Mouse (Mus musculus): ENCODE data around the gene Zdhhc12.

Zdhhc12 gene

DNA sequence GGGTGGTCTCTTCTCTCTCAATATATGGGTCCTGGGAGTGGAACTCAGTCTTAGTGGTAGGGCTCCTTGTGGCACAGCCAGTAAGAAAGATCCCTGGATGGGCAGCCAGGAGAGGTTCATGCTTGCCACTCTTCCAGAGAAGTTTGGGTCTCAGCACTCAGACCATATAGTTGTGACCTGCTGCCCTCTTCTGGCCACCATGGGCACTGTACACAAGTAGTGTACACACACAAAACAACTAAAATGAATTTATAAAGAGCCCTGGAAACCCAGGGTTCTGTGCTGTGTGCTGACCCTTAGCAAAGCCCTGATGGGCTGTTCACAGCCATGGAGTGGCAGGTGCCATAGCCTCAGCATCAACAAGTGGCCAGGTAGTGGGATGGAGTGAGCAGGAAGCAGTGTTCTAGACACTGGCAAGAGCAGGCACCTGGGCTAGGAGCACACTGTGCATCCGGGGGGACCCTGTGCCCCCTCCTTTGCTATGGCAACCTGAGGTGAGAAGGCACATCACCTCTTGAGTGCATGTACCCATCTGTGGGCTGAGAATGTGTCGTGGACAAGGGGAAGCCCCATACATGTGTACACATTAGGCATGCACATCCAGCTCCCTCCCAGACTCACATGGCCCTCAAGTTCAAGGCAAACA lies 2.6 kb upstream of the Zdhhc12 start:
- DNase-seq = peak; percentile 70 to 84

DNA sequence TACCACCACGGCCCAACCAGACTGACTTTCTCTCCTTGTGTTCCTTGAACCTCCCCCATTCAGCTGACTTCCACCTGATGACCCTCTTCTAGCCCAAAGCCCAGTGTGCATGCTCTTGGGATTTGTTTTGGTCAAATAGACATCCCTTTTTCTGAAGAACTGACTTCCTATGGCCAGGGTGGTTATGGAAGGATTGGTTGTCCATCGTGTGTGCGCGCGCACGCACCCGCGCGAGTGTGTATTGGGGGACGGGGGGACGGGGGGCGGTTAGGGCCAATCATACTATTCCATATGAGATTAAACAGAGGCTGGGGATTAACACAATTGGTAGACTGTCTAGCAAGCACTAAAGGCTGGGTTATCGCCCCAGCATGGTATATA lies 750 bp upstream of the Zdhhc12 start:
- DNase-seq = no peak

DNA sequence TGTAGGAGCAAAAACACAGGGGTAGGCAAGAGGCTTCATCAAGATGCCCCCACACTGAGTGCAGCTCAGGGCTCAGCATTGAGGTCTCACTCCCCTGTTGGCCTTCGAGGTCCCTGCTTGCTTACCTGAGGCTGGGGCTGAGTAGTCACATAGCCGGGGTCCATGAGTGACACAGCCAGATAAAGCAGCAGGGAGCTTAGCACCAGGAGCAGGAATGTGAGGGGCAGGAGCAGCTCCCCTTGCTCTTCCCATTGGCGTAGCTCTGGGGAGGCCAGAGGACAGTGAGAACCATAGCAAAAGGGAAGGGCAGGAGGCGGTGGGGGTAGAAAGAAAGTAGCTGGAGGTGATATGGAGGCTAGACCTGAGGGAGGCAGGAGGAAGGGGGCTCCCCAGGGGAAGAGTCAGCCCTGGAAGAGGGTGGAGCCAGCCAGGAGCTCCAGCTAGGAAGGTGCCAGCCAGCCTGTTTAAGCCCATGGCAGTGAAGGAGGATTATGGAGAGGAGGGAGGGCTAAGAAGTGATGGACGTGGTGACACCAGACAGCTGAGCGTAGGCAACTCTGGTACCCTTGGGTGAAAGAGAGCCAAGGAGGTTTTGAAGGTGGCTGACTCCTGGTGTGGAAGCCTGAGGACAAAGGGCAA lies 1.0 kb downstream of the Zdhhc12 start:
- no peak for DNase-seq

DNA sequence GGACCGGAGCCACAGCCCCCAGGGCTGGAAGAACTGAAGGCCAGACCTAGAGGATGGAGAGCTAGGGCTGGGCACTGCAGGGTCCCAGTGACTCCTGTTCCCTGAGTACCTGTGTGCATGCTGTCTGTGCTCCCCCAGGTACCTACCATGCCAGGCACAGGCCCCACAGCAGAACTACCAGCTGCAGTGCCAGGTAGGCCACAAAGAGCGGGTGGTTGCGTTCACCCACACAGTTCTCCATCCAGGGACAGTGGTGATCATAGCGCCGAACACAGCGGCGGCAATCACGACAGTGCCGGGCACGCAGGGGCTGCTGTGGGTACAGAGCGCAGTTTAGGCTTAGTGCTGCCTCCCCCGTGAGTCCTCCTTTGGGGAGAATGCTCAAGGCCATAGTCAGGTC lies 1.9 kb downstream of the Zdhhc12 start:
- DNase-seq = no peak

DNA sequence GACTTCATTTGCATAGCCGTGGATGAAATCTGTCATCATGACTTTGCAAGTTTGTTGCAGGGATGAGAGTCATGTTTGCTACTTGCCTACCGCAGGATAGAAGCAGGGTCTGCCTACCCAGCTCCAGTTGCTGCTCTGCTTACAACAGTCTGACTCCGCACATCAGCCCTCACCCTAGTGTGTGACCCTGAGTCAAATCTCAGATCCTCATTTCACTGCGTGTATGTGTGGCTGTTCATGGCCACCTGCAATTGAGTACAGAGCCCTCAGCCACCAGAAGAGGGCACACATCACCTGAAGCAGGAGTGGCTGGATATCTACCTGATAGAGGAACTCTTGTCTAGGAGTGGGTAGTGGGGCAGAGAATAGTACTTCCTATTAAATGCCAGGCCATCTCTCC lies 6.1 kb downstream of the Zdhhc12 start:
- no peak for DNase-seq

DNA sequence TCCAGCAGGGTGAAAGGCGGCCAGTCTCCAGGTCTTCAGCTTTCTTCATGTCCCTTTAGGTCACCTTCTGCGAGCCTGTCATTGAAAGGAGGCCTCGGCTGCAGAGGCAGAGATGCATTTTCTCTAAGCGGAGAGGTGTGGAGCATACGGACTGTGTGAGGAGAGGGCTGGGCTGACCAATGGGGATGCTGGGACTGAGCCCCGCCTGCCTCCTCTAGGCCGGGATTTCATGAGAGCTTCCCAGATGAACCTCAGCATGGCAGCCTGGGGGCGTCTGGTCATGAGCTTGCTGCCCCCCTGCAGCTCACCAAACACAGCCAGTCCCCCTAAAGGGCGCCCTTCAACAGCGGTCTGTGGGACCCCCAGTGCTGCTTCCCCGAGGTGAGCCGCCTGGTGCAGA lies 8.8 kb downstream of the Zdhhc12 start:
- no peak for DNase-seq

DNA sequence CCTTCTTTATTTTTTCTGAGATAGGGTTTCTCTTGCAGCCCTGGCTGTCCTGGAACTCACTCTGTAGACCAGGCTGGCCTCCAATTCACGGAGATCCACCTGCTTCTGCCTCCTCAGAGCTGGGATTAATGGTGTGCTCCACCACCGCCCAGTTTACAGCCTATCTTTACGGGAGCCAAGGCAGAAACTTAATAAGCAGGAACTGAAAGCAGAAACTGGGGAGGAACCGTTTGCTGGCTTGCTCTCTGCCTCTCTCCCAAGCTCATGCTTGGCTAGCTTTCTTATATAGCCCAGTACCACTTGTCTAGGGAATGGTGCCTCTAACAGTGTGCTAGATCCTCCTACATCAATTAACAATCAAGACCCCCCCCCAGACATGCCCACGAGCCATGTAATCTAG lies 9.3 kb downstream of the Zdhhc12 start:
- no peak for DNase-seq

DNA sequence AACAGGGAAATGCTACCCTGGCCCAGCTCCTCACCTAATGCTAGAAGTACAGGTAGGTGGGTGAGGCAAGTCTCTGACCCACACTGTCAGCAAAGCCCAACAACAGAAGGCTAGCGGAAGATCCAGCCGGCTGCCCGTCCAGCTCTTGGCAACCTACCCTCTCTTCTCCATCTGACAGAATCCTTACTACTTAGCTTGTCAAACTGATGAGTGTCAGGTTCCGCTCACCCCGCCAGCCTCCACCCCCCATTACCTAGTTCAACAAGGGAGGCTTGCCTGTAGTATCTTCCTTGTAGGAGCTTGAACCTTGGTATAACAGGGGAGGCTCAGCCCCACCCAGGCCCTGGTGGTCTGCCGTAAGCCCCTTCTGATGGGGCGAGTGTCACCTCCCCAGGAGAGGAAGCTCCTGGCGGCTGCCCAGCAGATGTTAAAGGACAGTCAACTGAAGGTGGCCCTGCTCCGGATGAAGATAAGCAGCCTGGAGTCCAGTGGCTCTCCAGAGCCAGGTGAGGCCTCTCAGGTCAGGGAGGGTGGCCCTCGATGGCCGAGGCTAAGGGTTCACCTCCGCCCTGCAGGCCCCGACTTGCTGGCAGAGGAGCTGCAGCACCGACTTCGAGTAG lies 13.2 kb downstream of the Zdhhc12 start:
- DNase-seq = no peak

DNA sequence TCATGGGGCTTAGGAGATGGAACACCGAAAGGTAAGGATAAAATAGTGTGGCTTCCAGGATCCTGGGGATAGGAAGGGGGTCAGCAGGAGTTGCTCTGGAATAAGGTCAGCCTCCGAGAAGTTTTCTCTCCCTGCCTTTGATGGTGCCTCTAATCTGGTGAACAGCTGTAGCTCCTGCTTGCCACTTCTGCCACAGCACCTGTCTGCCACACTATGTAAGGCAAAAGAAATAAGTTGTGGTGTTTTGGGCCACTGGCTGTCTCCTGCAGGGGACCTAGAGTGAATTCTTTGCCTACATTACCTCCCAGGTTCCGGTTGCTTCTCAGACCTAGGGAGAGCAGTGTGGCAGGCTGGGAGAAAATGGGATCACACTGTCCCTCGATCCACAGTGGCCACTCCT lies 14.7 kb downstream of the Zdhhc12 start:
- no peak for DNase-seq

DNA sequence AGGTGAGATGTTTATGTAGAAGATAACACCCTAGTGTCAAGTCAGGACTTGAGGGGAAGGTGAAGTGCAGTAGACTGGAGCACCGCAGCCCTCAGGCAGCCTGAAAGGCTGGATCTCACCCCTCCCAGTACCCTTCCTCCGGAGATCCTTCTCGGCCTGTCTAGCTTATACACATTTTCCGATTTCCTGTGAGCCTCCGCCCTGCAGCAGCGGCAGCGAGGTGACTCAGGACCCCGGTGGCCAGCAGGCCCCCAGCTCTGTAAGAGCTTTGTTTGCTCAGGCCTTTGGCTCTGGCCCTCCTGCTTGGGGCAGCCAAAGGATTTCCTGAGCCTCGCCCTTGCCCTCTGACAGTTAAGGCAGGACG lies 15.1 kb downstream of the Zdhhc12 start:
- DNase-seq = peak; percentile 51 to 65

DNA sequence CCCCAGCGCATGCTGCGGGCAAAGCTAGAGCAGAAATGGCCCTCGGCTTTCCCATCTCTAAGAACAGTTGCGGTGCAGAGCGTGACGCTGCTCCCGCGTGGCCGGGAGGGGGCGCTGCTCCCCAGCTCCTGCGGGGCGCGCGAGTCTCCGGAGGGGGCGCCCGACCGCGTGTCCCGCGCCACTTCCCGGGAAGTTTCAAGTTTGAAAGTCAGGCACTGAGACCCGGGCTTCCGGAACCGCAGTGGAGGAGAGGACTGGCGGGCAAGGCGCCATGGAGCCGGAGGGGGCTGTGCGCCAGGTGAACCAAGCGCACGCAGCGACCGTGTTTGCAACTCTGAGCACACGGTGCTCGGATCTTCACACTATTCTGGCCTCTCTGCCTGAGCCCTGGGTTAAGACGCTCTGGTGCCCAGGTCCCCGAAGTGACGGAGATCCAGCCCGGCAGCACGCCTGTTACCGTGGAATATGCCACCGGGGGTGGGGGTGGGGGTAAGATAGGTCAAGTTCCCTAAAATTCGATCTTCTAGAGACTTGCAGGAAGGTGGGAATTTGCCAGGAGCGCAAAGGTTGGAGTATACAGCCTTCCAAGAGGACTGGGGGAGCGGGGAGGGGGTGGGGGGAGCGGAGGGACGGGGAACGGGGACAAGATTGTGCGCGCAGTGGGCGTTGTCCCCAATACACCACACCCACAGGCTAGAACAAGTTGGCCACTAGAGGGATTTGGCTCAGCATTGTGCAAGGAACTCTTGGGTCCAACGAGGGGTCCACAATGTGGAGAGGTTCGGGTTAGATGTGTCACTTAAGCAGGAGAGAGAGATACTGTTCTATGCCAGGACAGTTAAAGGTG lies 15.7 kb downstream of the Zdhhc12 start, which contains the start of gene Pkn3:
Pkn3 (plus strand) TSS at position 183 of the 847 bp plus-strand sequence.
- DNase-seq = peak; percentile 88 to 92

DNA sequence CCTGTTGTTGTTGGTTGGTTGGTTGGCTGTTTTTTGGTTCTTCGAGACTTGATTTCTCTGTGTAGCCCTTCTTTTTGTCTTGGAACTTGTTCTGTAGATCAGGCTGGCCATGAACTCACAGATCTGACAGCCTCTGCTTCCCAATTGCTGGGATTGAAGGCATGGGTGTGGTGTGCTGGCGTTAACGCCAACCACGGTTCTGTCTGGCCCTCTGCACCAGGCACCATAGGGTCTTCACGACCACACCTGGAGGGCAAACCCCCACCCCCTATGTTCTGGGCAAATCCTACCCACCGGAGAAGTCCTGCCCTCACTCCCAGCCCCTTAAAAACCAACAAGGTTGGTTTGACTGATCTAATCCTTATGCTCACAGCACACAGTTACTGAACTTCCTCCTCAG lies 16.5 kb downstream of the Zdhhc12 start:
- no peak for DNase-seq

DNA sequence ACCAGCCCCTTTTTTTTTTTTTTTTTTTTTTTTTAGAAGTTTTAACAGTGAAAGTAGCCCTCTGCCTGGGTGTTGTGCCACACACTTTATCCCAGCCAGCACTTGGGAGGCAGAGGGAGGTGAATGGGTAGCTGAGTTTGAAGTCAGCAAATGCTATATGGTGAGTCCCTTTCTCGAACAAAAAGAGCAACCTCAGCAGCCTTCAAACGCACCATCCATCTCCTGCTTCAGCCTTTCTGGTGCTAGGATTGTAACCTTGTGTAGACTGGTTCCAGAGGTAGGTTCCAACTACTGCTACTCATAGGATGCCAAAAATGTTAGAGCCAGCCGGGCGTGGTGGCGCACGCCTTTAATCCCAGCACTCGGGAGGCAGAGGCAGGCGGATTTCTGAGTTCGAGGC lies 17.0 kb downstream of the Zdhhc12 start:
- DNase-seq = no peak

DNA sequence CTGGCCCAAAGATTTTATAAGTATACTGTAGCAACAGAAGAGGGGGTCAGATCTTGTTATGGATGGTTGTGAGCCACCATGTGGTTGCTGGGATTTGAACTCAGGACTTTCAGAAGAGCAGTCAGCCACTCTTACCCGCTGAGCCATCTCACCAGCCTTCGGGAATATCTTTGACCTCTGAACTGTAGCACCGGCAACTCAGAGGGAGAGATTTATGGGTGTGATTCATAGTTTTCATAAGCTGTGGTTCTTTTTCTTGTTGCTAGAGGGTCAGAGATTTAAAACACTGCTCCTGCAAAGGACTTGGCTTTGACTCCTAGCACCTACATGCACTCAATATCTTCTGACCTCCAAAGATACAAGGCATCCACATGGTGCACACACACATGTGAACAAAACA lies 17.8 kb downstream of the Zdhhc12 start:
- no peak for DNase-seq

DNA sequence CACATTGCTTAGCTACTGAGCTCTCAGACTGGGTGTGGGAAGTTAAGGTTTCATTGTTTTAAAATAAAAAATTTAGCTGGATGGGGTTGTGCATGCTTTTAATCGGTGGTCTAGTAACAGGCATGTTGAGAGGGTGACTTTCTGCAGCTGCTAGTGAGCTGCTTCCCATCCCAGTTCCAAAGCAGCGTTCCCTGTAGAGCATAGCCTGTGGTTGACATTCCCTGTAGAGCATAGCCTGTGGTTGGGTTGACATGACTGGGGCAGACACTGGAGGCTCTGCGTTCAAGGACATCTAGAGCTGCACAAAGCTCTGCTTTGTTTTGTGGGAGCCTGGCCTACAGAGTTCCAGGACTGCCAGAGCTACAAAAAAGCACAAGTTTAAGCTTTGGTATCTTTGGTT lies 20.2 kb downstream of the Zdhhc12 start:
- DNase-seq = no peak

DNA sequence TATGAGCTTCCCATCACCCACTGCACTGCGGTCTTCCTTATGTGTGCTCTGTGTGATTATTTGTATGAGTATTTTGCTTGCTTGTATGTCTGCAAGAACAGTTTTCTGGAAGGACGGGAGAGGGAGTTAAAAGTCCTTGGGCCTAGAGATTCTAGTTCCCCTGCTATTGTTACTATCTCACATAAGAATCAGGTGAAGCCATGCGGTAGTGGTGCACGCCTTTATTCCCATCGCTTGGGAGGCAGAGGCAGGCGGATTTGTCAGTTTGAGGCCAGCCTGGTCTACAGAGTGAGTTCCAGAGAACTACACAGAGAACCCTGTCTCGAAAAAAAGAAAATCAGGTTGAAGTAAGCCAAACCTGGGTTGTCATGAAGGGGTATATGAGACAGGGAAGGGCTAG lies 20.6 kb downstream of the Zdhhc12 start:
- no peak for DNase-seq

DNA sequence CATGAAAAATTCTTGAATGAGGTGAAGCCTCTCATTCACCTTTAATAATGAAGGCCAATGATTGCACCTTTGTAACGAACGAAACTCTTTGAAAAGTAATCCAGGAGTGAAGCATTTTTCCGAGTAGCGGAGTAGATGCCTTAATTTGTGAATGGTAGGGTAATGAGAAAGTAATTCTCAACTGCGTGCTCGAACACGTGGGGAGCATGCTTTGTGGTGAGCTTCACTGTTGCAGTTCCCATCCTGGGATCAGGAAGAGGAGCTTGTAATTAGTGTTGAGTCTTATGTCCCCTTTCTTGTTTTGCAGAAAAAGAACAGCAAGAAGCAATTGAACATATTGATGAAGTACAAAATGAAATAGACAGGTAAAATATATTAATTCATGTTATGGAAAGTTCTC lies 25.5 kb downstream of the Zdhhc12 start:
- no peak for DNase-seq

DNA sequence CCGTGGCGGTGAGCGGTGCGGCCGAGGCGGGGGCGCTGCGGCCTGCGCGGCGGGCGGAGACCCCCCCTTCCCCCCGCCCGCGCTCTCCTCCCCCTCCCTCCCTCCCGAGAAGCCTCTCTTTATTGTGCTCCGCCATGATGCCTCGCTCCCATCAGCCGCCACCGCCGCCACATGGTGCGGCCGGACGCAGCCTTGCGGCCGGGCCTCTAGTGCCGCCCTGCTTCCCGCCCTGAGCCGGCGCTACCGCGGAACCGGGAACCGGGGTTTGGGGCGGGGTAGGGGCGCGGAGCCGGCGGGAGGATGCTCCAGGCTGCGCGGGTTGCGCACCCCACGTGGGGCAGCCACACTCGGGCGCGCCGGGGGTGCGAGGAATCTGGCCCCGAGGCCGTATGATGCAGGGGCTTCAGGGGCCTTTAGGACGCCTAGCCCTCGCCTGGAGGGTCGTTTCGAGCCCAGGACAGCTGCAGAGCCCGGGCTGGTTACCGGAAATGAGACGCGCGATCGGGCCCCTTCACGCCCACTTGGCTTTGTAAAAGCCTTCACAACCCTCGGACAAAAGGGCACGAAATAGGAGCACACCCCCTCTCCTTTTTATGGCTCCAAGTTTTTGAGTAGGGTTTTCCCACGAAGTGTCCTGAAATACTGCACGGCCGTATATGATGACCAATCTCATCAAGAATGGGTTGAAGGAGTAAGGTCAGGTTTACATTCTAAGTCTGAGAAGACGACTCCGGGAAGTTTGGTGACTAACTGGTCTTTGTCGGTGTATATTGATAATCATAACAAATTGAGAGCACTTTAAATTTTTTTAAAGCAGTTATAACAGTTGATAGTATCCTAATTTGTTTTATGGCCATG lies 26.2 kb downstream of the Zdhhc12 start:
- DNase-seq = peak; percentile 17 to 57

DNA sequence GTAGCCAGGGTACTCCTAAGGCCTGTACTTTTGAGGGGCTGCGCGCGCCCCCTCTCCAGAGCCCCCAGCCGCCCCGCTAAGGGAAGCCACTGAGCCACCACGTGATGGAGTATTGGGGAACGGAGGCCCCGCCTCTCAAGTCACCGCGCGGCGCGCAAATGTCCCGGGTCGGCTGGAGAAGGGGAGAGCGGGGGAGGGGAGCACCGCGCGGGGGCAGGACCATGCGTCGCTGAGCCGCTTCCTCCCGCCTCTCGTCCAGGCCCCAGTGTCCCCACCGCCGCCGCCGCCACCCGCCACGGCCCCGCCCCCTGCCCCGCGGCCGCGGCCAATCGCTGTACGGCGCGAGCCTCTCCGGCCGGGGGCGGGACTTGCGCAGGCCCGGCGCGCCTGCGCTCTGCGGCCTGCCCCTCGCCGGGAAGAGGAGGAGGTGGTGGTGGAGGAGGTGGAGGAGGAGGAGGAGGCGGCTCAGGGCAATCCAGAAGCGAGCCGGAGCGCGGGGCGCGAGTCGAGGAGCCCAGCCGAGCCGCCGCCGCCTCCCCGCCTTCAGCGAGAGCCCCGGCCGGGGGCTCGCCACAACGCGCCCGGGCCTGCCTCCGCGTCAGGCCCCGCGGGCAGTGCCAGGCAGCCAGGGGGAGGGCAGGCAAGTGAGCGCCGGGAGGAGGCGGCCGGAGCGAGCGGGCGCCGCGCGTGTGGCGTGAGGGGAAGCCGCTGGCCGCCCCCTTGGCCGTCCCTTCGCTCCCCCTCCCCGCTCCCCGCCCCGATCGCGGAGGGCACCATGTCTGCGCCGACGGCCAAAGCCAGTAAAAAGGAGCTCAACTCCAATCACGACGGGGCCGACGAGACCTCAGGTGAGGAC lies 27.2 kb downstream of the Zdhhc12 start:
- DNase-seq = peak; percentile 97 to 99

DNA sequence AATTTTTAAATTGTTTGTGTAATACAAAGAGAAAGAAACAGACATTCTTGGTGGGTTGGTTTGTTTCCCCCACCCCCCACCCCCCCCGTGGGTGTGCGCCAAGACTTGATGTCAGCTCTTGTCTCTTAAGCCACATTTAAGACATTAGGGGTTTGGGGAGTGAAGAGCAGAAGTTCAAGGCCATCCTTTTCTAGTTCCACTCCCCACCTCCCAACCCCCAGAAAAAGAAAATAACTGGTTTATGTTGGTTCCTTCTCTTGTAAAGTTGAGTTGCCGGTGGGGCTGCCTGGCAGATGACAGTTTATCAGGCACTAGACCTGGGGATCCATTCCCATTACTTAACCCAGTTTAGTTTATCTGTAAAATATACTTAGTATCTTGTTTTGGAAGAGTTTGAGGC lies 29.1 kb downstream of the Zdhhc12 start:
- DNase-seq = no peak

DNA sequence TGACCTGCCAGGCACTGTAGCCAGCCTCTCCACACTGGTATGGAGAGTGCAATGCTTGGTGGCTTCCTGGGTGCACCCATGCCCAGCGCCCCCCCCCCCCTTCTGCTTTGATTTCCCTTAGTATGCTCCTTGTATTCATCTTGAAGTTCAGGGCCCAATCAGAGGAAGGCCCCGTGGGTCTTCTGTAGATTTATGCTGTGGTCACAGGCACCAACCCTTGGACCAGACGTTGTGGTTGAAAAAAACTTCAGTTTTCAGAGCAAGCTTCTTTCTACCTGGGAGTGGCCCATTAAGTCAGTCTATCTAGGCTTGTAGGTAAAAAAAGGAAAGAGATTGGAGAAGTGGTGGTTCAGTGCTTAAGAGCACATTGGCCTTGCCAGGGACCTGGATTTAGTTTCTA lies 29.7 kb downstream of the Zdhhc12 start:
- DNase-seq = no peak

DNA sequence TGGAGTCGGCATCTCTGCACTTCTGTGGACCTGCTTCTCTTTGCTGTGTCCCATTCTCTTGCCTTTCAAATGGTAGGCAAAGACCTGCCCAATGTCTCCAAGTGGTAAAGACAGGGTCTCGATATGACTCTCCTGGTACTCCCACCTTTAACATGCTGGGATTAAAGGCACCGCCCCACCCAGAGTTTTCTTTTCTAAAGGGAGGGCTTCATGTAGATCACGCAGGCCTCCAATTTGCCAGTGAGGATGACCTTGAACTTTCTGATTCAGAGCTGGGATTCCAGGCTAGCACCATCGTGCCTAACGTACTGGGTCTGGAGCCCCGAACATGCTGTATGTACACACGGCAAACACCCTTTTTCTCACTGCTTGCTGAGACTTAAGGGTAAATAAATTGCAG lies 30.2 kb downstream of the Zdhhc12 start:
- DNase-seq = no peak
